Mouse (Mus musculus): ENCODE results near the gene She.

DNA sequence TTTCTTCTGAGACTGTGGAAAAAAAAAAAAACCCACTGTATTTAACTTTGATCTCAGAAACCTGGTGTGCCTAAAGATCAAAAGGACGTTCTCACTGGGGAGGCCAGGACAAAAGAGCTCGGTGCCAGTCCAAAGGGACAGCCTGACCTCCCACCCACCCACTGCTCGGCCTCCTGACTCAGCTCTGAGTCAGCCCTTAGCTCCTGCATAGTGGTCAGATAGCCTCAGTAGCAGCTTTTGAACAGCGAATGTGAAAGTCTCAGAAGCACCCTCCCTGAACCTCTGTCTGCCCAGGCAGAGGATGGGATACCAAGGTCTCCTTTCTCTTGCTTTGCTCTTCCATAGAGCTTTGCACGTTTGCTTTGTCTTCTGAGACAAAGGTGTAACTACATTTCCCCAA is 65.4 kb downstream of the She start:
- TF ChIP-seq CTCF (IDR thresholded peaks at IDR 0.05) (no peak), EP300 (IDR thresholded peaks at IDR 0.05) (no peak)
